Mouse (Mus musculus) lung, adult 2 months (tissue): ENCODE measurements at regions not wholly inside any gene's neighbourhood (a gene's known extent, or its start where the extent isn't known, plus 50 kb on each side); places are given as distances from the start of the nearest gene placed in this dataset.

Experiments used
- CTCF ChIP-seq: fragments of 200-500 bp; IDR thresholded peaks from 2 replicates; pipeline ENCODE4 v1.5.1; 2011; ENCODE audit warnings: mild to moderate bottlenecking, low read length, control low read depth; ENCODE audit not compliant: insufficient read depth
- POLR2A ChIP-seq: fragments of 200-500 bp; IDR thresholded peaks from 2 replicates; pipeline ENCODE4 v1.6.1; 2011; ENCODE audit warnings: low read depth, mild to moderate bottlenecking, control low read depth, low read length, borderline replicate concordance; ENCODE audit errors: extremely low read depth

GRCm38 (mm10) chr4:114688356-114688972 lies 133.1 kb upstream of the Gm12830 start:
- TF ChIP-seq CTCF (no peak), POLR2A (no peak)
